Mouse (Mus musculus): ENCODE measurements around the gene Dhx37. TPM values are rescaled to one million over a fixed set of nuclear protein-coding genes. Genes with fewer than 3 reads are reported as not detected.
"Not testable (repeated sequence)": the region's sequence is repeated elsewhere in the genome, so short reads cannot be mapped to it uniquely, and the experiment has no call there.

Gene Dhx37
- total RNA-seq, 2 experiments from 2014 or later: 6.8 to 7.8 TPM

GRCm38 (mm10) chr5:125449306-125449705 is 15.4 kb upstream of the Dhx37 start:
- no peak for DNase-seq (ENCODE audit: low spot score in 2 of 2)

- no peak for DNase-seq (ENCODE audit: low spot score in 2 of 2)
Observed at GRCm38 (mm10) chr5:125448631-125449030, 14.7 kb upstream of the Dhx37 start.

GRCm38 (mm10) chr5:125448026-125448425 is 14.1 kb upstream of the Dhx37 start:
- no peak for DNase-seq (ENCODE audit: low spot score in 2 of 2)

- no peak for DNase-seq (ENCODE audit: low spot score in 2 of 2)
Observed at GRCm38 (mm10) chr5:125446344-125446743, 12.4 kb upstream of the Dhx37 start.

GRCm38 (mm10) chr5:125444554-125444953 is 10.6 kb upstream of the Dhx37 start:
- DNase-seq (ENCODE audit: low spot score in 2 of 2): no peak

- DNase-seq (ENCODE audit: low spot score in 2 of 2): no peak
Observed at GRCm38 (mm10) chr5:125443915-125444314, 10.0 kb upstream of the Dhx37 start.

- no peak for DNase-seq (ENCODE audit: low spot score in 2 of 2)
Observed at GRCm38 (mm10) chr5:125443335-125443734, 9.4 kb upstream of the Dhx37 start.

- DNase-seq (ENCODE audit: low spot score in 2 of 2): no peak
Observed at GRCm38 (mm10) chr5:125442136-125442995, 8.4 kb upstream of the Dhx37 start.

- DNase-seq (ENCODE audit: low spot score in 2 of 2): peak in 1 of 2 experiments; percentile 43
Observed at GRCm38 (mm10) chr5:125441234-125442114, 7.6 kb upstream of the Dhx37 start, which contains the start of gene Bri3bp. Gene Bri3bp (plus strand): TSS chr5:125441568.

GRCm38 (mm10) chr5:125440583-125441233 is 6.8 kb upstream of the Dhx37 start:
- no peak for DNase-seq (ENCODE audit: low spot score in 2 of 2)

- not testable (repeated sequence) for DNase-seq (ENCODE audit: low spot score in 2 of 2)
Observed at GRCm38 (mm10) chr5:125434347-125434746, 426 bp upstream of the Dhx37 start.

- not testable (repeated sequence) for DNase-seq (ENCODE audit: low spot score in 2 of 2)
Observed at GRCm38 (mm10) chr5:125432324-125432723, 1.6 kb downstream of the Dhx37 start.

GRCm38 (mm10) chr5:125426343-125426742 is 7.6 kb downstream of the Dhx37 start:
- DNase-seq (ENCODE audit: low spot score in 2 of 2): no peak

- DNase-seq (ENCODE audit: low spot score in 2 of 2): no peak
Observed at GRCm38 (mm10) chr5:125425698-125426276, 8.1 kb downstream of the Dhx37 start.

GRCm38 (mm10) chr5:125419124-125419523 is 14.8 kb downstream of the Dhx37 start:
- DNase-seq (ENCODE audit: low spot score in 2 of 2): no peak

GRCm38 (mm10) chr5:125418636-125419035 is 15.3 kb downstream of the Dhx37 start:
- DNase-seq (ENCODE audit: low spot score in 2 of 2): no peak

- no peak for DNase-seq (ENCODE audit: low spot score in 2 of 2)
Observed at GRCm38 (mm10) chr5:125416183-125416582, 17.7 kb downstream of the Dhx37 start.

GRCm38 (mm10) chr5:125413763-125414162 is 20.2 kb downstream of the Dhx37 start:
- no peak for DNase-seq (ENCODE audit: low spot score in 2 of 2)

- DNase-seq (ENCODE audit: low spot score in 2 of 2): not testable (repeated sequence)
Observed at GRCm38 (mm10) chr5:125412536-125412935, 21.4 kb downstream of the Dhx37 start.

- peak in 1 of 2 experiments; percentile 59 for DNase-seq (ENCODE audit: low spot score in 2 of 2)
Observed at GRCm38 (mm10) chr5:125411972-125412530, 21.9 kb downstream of the Dhx37 start.

All from gastrocnemius, postnatal 4 days (tissue).